Mouse (Mus musculus) limb, embryonic 12.5 days (tissue): Measurements from ENCODE around the gene Pear1. TPM values are rescaled to one million over a fixed set of nuclear protein-coding genes. Genes with fewer than 3 reads are reported as not detected.

Source experiments
- ATAC-seq: fragments of 200-750 bp; cut with Nextera tagmentation; 2 replicates; pipeline ENCODE4 v1.8.0; 2017; ENCODE audit warnings: low read depth, moderate TSS enrichment; ENCODE audit not compliant: insufficient number of reproducible peaks, insufficient read depth, low FRiP score, low TSS enrichment
- H3K27ac ChIP-seq: fragments of 300-500 bp; sonication (generic); 2 replicates; pipeline ENCODE4 v1.5.1; 2016; ENCODE audit warnings: mild to moderate bottlenecking, moderate library complexity
- H3K27me3 ChIP-seq: fragments of 300-500 bp; sonication (generic); 2 replicates; pipeline ENCODE4 v1.6.1; 2016; ENCODE audit warnings: mild to moderate bottlenecking, moderate library complexity
- H3K36me3 ChIP-seq: fragments of 300-500 bp; sonication (generic); 2 replicates; pipeline ENCODE4 v1.6.1; 2016; ENCODE audit warnings: mild to moderate bottlenecking, moderate library complexity
- H3K4me1 ChIP-seq: fragments of 300-500 bp; sonication (generic); replicated peaks from 2 replicates; pipeline ENCODE4 v1.6.1; 2016
- H3K4me2 ChIP-seq: fragments of 300-500 bp; sonication (generic); 2 replicates; pipeline ENCODE4 v1.6.1; 2016; ENCODE audit warnings: mild to moderate bottlenecking, moderate library complexity
- H3K4me3 ChIP-seq: fragments of 300-500 bp; sonication (generic); replicated peaks from 2 replicates; pipeline ENCODE4 v1.5.1; 2016; ENCODE audit warnings: mild to moderate bottlenecking
- H3K9ac ChIP-seq: fragments of 300-500 bp; sonication (generic); replicated peaks from 2 replicates; pipeline ENCODE4 v1.6.1; 2016; ENCODE audit warnings: mild to moderate bottlenecking, moderate library complexity
- H3K9me3 ChIP-seq: fragments of 300-500 bp; sonication (generic); 2 replicates; pipeline ENCODE4 v1.6.1; 2016; ENCODE audit warnings: mild to moderate bottlenecking, moderate library complexity
- WGBS: fragments of 180-500 bp; shearing (Covaris S2); methylation state at CpG from one replicate; pipeline ENCODE4 v1.1.7; 2016; 5-methylcytosine and 5-hydroxymethylcytosine counted together
- polyA plus RNA-seq: library from polyadenylated mRNA; unstranded; fragments of >200 nt; fragmentation: Nextera tagmentation; extraction: Ambion mirVana; gene quantifications from 2 replicates; pipeline ENCODE4 v1.2.1, GENCODE M21; 2016

Pear1 gene
- polyA plus RNA-seq, 1 experiment from 2014 or later: 12.0 TPM

- Histone ChIP-seq H3K4me2 (peak overlapping the region; percentile 50), H3K9me3 (no peaks in the 10 kb centered on the region), H3K27me3 (peaks cover 95% of the 10 kb centered on the region), H3K36me3 (no peaks in the 10 kb centered on the region), H3K4me3 (peak overlapping the region; percentile 23), H3K4me1 (peaks cover 11% of the 10 kb centered on the region), H3K9ac (peak overlapping the region; percentile 27; the same call in 1 of the 2 replicates), H3K27ac (no peak overlapping the region)
- ATAC-seq: no peak; the same call in 1 of the 2 replicates
- WGBS: 5% methylated on average over 28 of the region's 28 CpGs
These were observed 14.7 kb downstream of the Pear1 start for GRCm38 (mm10) chr3:87809322-87809962.

DNA sequence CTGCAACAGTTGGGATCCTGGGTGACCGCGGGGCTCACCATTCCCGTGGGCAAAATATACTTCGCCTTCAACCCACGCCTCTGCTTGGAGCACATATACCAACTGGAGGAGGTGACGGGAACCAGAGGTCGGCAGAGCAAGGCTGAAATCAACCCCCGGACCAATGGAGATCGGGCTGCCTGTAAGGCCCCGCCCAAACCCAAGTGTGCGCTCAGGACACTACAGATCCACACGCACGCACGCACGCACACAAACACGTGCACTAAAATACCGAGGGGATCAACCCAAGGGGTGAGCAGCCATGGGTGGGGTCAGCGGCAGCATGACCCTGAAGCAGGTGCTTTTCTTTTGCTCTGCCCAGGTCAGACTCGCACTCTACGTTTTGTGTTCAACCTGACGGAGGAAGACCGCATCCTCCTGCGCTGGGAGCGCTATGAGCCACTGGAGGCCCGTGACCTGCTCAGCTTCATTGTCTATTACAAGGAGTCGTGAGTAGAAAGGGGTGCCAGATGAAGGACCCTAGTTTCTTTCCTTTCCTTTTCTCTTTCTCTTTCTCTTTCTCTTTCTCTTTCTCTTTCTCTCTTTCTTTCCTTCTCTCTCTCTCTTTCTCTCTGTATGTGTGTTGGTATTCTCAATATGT lies 19.9 kb downstream of the Pear1 start:
- ATAC-seq: no peak

DNA sequence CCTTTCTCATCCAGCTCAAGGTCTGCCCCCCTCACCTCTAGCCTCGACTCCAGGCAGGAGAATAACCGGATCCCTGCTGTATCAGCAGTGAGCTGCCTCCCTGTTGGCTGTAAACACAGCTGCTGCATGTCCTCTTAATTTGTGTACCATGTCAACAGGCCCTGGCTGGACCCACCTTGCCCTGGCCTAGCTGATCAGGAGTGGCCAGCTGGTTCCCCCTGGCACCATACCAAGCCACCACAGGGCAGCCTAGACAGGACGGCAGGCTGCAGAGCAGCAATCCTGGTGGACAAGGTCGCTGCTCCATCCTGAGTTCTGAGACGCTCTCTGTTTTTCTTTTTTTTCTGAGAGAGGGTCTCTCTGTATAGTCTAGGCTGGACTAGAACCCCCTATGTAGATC lies 22.4 kb downstream of the Pear1 start:
- WGBS: 67% methylated on average over 5 of the region's 5 CpGs
- no peaks in the 10 kb centered on the region for H3K9me3 ChIP-seq
- no peak overlapping the region for H3K4me2 ChIP-seq
- H3K9ac ChIP-seq: no peak overlapping the region
- peaks cover 100% of the 10 kb centered on the region for H3K27me3 ChIP-seq
- H3K4me1 ChIP-seq: peaks cover 25% of the 10 kb centered on the region
- no peak for ATAC-seq
- no peaks in the 10 kb centered on the region for H3K36me3 ChIP-seq
- no peak overlapping the region for H3K27ac ChIP-seq
- no peak overlapping the region for H3K4me3 ChIP-seq

More for the DNA sequence above, 19.9 kb downstream of the Pear1 start:
- no peaks in the 10 kb centered on the region for H3K9me3 ChIP-seq
- peak overlapping the region; percentile 47 for H3K4me2 ChIP-seq
- H3K36me3 ChIP-seq: no peaks in the 10 kb centered on the region
- 5% methylated on average over 26 of the region's 26 CpGs for WGBS
- H3K9ac ChIP-seq: no peak overlapping the region
- peak overlapping the region; percentile 23 for H3K4me3 ChIP-seq
- no peak overlapping the region for H3K27ac ChIP-seq
- peaks cover 6% of the 10 kb centered on the region for H3K4me1 ChIP-seq
- H3K27me3 ChIP-seq: peaks cover 100% of the 10 kb centered on the region

DNA sequence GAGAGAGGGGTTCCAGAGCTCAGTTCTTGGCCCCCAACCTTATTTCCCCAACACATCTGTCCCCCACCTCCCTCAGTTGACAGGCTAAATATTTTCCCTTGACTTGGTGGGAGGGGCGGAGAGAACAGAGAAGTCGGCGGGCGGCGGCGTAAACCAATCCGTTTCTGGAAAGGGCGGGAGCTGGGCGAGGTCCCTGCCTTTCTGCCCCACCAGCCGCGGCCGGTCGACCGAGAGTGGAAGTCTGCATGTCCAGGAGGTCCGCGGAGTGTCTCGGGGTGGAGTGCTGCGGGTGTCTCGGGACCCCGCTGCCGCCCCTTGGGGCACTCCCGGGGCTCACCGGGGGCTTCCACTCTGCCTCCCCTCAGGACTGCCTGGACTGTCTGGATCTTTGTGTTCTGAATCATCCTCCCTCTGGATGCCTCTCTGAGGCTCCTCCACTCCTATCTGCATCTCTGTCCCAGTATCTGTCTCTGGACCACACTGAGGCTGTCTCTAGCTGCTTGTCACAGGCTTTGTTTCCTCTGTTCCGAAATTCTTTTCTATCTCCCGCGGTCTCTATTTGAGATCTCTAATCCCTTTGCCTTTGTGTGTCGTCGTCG lies 27.3 kb downstream of the Pear1 start, which contains the start of gene Insrr:
Gene Insrr, plus strand, starts transcription at position 216 of the 599 bp plus-strand sequence.
- peaks cover 40% of the 10 kb centered on the region for H3K4me1 ChIP-seq
- 2% methylated on average over 29 of the region's 29 CpGs for WGBS
- no peak for ATAC-seq
- H3K9me3 ChIP-seq: no peaks in the 10 kb centered on the region
- no peaks in the 10 kb centered on the region for H3K36me3 ChIP-seq
- peak within 1 kb of the TSS; percentile 42 for H3K4me3 ChIP-seq
- H3K27ac ChIP-seq: no peak within 1 kb of the TSS
- peak within 1 kb of the TSS; percentile 69 for H3K4me2 ChIP-seq
- H3K27me3 ChIP-seq: peaks cover 100% of the 10 kb centered on the region
- H3K9ac ChIP-seq: peak within 1 kb of the TSS; percentile 44; the same call in 1 of the 2 replicates

- ATAC-seq: no peak
- peak overlapping the region; percentile 53 for H3K9ac ChIP-seq
- no peak overlapping the region for H3K27ac ChIP-seq
These were observed 28.5 kb downstream of the Pear1 start for GRCm38 (mm10) chr3:87795336-87796277.

DNA sequence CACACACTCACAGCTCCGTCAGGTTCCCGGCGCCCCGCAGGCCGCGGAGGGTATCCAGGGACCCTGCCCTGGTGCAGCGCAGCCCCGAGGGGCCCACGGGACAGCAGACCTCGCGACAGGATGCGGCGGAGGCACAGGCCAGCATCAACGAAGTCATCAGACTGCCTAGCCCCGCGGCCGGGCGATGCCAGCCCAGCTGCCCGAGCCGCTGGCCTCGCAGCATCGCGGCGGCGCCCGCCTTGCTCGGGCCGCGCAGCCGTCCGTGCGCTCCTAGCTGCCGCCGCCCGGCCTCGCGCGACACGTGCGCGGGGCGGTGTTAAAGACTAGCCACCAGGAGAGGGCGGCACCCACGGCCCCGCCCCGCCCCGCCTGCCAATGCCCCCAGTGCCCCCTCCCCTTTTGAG lies 29.2 kb downstream of the Pear1 start, which contains the start of gene Ntrk1:
Gene Ntrk1, minus strand, starts transcription at position 241 of the 404 bp plus-strand sequence.
- Histone ChIP-seq H3K4me1 (peaks cover 44% of the 10 kb centered on the region), H3K36me3 (no peaks in the 10 kb centered on the region), H3K9ac (peak within 1 kb of the TSS; percentile 53), H3K27ac (no peak within 1 kb of the TSS), H3K9me3 (no peaks in the 10 kb centered on the region), H3K27me3 (peaks cover 100% of the 10 kb centered on the region), H3K4me3 (peak within 1 kb of the TSS; percentile 40), H3K4me2 (peak within 1 kb of the TSS; percentile 62)
- 1% methylated on average over 47 of the region's 47 CpGs for WGBS
- ATAC-seq: no peak

More at GRCm38 (mm10) chr3:87795336-87796277, 28.5 kb downstream of the Pear1 start:
- WGBS: 16% methylated on average over 33 of the region's 33 CpGs
- peak overlapping the region; percentile 62 for H3K4me2 ChIP-seq
- H3K27me3 ChIP-seq: peaks cover 100% of the 10 kb centered on the region
- peak overlapping the region; percentile 40 for H3K4me3 ChIP-seq
- peaks cover 40% of the 10 kb centered on the region for H3K4me1 ChIP-seq
- no peaks in the 10 kb centered on the region for H3K9me3 ChIP-seq
- no peaks in the 10 kb centered on the region for H3K36me3 ChIP-seq

GRCm38 (mm10) chr3:87789768-87790167 lies 34.3 kb downstream of the Pear1 start:
- 27% methylated on average over 5 of the region's 5 CpGs for WGBS
- H3K4me1 ChIP-seq: peaks cover 27% of the 10 kb centered on the region
- H3K4me2 ChIP-seq: 0 out of 2 replicates have a peak overlapping the region, but pooled peaks have one; percentile 3
- H3K27ac ChIP-seq: no peak overlapping the region
- no peak overlapping the region for H3K9ac ChIP-seq
- H3K27me3 ChIP-seq: peaks cover 55% of the 10 kb centered on the region
- no peaks in the 10 kb centered on the region for H3K36me3 ChIP-seq
- no peak for ATAC-seq
- H3K9me3 ChIP-seq: no peaks in the 10 kb centered on the region
- H3K4me3 ChIP-seq: no peak overlapping the region

DNA sequence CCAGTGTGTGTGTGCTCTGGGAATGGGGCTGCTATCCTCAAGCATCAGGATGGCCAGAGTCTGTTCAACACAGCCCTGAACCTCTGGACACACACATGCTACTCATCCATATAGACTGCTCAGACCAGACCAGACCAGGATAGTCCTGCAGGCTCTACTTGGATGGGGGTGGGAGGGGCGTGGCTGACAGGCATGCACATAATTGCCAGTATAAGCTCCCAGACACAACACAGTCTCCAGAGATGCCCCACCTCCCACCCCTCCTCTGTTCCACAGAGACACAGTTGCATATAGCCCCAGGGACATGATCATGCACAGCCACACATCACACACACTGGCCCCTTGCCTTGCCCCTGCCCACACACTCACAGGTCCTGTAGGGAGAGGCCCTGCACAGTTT lies 34.9 kb downstream of the Pear1 start:
- peaks cover 50% of the 10 kb centered on the region for H3K27me3 ChIP-seq

GRCm38 (mm10) chr3:87785626-87786214 lies 38.4 kb downstream of the Pear1 start:
- peaks cover 23% of the 10 kb centered on the region for H3K27me3 ChIP-seq
- no peak overlapping the region for H3K4me3 ChIP-seq
- no peaks in the 10 kb centered on the region for H3K36me3 ChIP-seq
- H3K9me3 ChIP-seq: no peaks in the 10 kb centered on the region
- no peak overlapping the region for H3K4me2 ChIP-seq
- no peak overlapping the region for H3K9ac ChIP-seq
- H3K27ac ChIP-seq: no peak overlapping the region
- peaks cover 22% of the 10 kb centered on the region for H3K4me1 ChIP-seq
- WGBS: 58% methylated on average over 6 of the region's 6 CpGs
- ATAC-seq: no peak

More for the DNA sequence above, 34.9 kb downstream of the Pear1 start:
- no peaks in the 10 kb centered on the region for H3K9me3 ChIP-seq
- no peak overlapping the region for H3K27ac ChIP-seq
- no peak overlapping the region for H3K9ac ChIP-seq
- H3K4me2 ChIP-seq: 0 out of 2 replicates have a peak overlapping the region, but pooled peaks have one; percentile 3
- H3K4me3 ChIP-seq: no peak overlapping the region
- peaks cover 22% of the 10 kb centered on the region for H3K4me1 ChIP-seq
- 0 out of 2 replicates have a peak, but pooled peaks have one; percentile 17 for ATAC-seq
- no peaks in the 10 kb centered on the region for H3K36me3 ChIP-seq
- 42% methylated on average over 1 of the region's 1 CpGs for WGBS

- no peak overlapping the region for H3K4me2 ChIP-seq
- H3K9ac ChIP-seq: no peak overlapping the region
- no peak for ATAC-seq
- H3K27ac ChIP-seq: no peak overlapping the region
- H3K4me1 ChIP-seq: peaks cover 21% of the 10 kb centered on the region
- H3K4me3 ChIP-seq: no peak overlapping the region
- 81% methylated on average over 5 of the region's 5 CpGs for WGBS
- H3K36me3 ChIP-seq: no peaks in the 10 kb centered on the region
- peaks cover 22% of the 10 kb centered on the region for H3K27me3 ChIP-seq
- H3K9me3 ChIP-seq: no peaks in the 10 kb centered on the region
These were observed 39.0 kb downstream of the Pear1 start for GRCm38 (mm10) chr3:87785156-87785555.
